Mouse (Mus musculus): Measurements from ENCODE around the gene Pcmt1.

Gene Pcmt1

DNA sequence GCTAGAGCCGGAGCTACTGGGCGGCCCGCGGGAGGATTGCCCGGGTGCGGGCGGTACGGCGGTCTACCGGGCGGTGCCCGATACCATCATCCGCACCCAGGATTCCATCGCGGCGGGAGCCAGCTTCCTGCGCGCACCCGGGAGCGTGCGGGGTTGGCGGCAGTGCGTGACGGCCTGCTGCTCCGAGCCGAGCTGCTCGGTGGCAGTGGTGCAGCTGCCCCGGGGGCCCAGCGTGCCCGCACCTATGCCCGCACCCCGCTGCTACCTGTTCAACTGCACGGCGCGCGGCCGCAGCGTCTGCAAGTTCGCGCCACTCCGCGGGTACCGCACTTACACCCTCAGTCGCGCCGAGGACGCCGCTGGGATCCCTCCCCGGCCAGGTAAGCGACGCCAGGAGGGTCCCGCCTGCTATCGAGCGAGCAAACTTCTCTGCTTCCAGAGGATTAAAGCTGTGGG is 90.7 kb downstream of the Pcmt1 start:
- in situ Hi-C loops (cut with MboI, MseI): no loop called here

DNA sequence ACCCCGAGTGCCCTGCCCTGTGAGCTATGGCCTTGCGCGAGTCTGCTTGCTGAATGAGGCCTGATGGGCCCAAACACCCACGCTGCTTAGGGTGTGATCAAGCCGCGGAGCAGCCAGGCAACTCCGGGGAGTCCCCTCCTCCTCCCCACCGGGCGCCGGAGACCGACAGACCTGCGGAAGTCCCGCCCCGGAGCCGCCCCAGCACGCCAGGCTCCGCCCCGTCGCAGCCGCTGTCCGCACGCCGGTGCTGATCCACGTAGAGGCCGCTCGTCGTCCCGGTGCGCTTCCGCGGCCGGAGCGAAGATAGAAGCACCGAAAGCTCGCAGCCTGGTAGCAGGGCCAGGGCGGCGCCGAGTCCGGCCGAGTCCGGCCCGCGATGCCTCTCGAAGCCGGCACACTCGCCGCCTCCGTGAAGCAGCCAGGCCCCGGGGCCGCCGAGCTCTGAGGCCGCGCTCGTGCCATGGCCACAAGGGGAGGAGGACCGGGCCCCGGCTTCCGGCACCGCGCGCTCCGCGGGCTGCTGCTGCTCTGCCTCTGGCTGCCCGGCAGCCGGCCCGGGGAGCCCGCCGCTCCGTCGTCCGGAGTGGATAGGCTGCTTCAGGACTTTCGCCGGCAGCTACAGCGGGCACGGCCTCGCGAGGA is 91.2 kb downstream of the Pcmt1 start, which contains the start of gene Lrp11:
TSS of gene Lrp11 (plus strand) at position 209 of the 642 bp plus-strand sequence.
- in situ Hi-C loops (cut with MboI, MseI): loop anchor here (5.0 kb wide), 1 partner anchor 97 kb away; no protein-coding TSS in a partner anchor

DNA sequence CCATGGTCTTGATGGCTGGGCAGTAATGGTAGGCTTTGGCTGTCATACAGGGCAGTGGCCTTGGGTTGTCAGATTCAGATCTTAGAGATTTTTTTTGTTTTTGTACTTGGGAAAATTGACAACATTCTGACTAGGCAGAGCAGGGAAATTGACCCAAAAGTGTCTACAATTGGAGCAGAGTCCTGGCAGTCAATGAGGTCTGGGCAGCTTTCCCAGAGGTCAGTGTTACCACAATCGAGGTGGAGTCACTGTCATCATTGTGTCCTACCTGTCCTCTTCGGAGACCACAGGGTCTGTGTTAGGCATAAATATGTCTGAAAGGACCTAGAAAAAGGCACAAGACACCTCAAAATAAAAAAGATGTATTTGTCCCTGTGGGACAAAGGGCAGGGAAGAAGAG is 94.2 kb downstream of the Pcmt1 start:
- in situ Hi-C loops (cut with MboI, MseI): loop anchor here (5.0 kb wide), 1 partner anchor 94 kb away; no protein-coding TSS in a partner anchor

DNA sequence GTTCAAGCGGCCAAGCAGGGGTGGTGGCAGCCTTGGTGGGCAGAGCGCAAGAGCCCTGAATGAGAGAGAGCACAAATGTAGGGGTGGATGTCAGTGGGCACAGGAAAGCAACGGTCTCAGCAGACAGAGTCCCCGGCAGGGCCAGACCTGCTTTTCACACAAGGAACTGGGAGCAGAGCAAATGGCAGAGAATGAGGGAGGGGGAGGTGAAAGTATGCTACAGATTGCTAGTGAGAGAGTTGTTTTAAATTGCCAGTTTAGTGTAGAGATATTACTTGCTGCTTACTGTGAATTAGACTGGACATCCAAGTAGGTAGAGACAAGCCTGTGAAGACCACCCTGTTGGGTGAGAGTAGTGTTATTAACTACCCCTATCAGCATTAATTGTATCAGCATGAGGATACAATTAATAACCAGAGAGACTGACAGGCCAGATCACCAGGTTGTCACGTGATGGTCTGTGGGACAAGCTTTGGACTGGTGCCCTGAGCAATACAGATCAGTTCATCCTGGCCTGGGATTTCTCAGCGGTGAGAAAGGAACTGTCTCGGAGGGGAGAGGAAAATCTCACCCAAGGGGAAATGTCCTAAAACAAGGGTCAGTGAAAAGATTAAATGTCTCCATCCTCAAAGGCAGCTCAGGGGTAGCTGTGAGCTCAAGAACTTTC is 97.9 kb downstream of the Pcmt1 start:
- in situ Hi-C loops (cut with MboI, MseI): no loop called here

DNA sequence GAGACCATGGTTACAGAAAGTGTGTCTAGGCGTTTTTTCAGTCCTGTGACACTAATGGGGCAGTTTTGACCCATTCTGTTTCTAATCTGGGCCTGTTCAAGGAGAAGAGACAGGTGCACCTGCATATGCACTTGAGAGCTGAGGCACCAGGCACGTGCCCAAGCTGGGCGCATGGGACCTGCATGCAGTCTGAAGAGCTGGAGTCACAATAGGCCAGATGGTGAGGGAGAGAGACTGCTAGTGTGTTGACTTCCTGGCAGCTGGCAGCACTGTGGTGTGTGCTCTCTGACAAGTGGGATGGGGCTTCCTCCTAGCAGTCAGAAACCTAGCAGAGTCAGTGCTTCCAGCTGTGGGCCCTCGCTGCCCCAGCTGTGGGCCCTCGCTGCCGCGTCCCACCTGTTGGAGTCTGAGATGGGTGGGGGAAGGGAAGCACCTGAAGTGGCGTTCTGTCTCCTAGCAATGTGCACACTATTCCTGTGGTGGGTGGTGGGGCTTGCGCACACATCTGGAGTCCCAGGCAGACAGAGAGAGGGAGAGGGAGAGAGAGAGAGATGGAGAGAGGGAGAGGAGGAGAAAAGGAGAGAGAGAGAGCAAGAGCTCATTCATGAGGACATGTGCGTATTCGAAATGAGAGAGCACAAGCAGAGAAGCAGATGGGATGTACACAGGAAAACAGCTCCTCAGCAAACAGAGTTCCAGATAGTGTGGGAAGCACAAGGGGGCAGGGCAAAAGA is 98.6 kb downstream of the Pcmt1 start:
- in situ Hi-C loops (cut with MboI, MseI): no loop called here

DNA sequence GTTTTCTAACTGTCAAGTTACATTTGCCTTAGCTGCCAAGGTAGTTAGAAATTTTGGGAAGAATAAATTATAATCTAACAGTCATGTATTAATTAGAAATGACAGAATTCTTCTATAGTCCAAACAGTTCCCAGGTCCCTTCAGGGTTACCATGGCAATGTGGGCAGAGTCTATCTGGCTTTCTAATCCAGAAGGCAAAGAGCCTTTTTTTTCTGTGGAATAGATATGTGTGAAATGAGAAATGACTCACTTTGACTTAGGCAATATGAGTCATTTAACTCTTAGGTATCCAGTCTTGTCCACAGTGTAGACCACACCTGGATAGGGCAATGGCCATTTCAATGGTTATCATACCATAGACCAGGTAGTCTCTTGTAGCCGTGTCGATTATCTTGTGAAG is 99.5 kb downstream of the Pcmt1 start:
- in situ Hi-C loops (cut with MboI, MseI): no loop called here
